Mouse (Mus musculus) kidney, adult 2 months (tissue): ENCODE measurements around the gene Tmco1.

ENCODE experiments used
- CTCF ChIP-seq: fragments of 200-500 bp; conservative IDR thresholded peaks from 2 replicates; pipeline ENCODE4 v1.5.1; 2011; ENCODE audit warnings: low read depth, mild to moderate bottlenecking, control low read depth, low read length, moderate library complexity, mixed read lengths; ENCODE audit not compliant: insufficient read depth, insufficient read length
- POLR2A ChIP-seq: fragments of 200-500 bp; IDR thresholded peaks from one replicate; pipeline ENCODE4 v1.6.1; 2011; ENCODE audit warnings: low read depth, low read length, control low read depth

DNA sequence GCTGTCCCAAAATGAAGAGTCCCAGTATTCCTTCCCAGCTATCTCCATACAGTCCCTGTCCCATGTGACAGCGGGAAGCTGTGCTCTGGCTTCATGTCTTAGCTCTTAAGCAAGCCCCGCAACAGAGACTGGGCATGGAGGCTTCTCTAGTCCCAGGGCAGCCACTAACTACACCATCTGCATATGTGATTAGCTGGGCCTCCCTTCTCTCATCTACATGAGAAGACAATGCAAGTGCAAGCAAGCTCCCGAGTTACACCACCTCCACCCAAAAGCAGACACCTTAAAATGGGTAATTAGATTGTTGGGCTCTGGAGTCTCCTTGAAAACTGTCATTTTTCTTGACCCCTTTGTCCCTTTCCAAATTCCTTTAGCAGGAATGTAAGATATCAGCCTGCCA lies 26.1 kb upstream of the Tmco1 start:
- no peak for TF ChIP-seq CTCF
- TF ChIP-seq POLR2A, result no peak
